Mouse (Mus musculus) lung, adult 18-20 months (tissue): Measurements from ENCODE around the gene Itga1.

Source experiments
- DNase-seq, 2 experiments: peaks; one replicate each; pipeline ENCODE4 v3.0.0; 2022; ENCODE audit warnings: mixed read lengths in 2 of 2

Gene Itga1

GRCm38 (mm10) chr13:115101355-115102191, at the start of gene Itga1, which contains the start of gene Gm49395:
Gene Itga1, minus strand, starts transcription at chr13:115101964.
Gene Gm49395, minus strand, starts transcription at chr13:115101921.
- DNase-seq: peak; percentile 88 to 90

DNA sequence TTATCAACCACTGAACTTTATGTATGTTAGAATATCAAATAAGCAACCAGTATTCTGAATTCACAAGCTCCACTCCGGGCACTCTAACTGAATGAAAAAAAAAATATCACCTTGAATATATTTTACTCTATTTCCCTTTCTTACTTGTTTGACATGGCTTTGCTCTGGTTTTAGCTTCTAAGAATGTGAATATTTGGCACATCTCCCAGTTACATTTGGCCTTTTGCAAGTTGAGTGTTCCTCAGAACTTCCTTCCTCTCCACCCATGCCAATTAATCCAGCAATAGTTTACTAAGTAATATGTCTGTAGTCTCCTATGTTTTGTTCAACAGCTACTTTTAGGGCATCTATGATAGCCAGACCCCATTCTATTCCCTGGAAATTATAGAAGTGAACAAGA, 48.8 kb upstream of the Itga1 start:
- peak in 1 of 2 experiments; percentile 18 for DNase-seq

- no peak for DNase-seq
Observed at GRCm38 (mm10) chr13:115149849-115150248, 48.1 kb upstream of the Itga1 start.

- no peak for DNase-seq
Observed at GRCm38 (mm10) chr13:115143575-115143974, 41.8 kb upstream of the Itga1 start.

DNA sequence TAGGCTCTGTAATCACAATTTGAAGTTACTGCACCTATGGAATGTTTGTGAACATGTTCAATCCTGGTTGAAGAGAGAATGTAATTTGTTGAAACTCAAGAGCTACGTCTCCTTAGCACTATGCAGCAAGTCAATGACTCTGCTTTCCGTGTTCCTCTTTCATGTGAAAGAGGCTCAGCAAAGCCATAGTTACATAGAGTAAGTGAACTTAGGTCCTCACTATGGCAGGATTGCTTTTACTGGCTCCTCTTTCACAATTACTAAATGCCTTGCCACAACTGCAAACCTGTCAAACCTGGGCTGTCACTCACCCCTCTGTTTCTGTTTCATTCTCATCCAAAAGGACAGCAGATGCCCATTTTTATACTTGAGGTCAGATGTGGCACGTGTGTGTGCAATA, 40.3 kb upstream of the Itga1 start:
- DNase-seq: no peak

DNA sequence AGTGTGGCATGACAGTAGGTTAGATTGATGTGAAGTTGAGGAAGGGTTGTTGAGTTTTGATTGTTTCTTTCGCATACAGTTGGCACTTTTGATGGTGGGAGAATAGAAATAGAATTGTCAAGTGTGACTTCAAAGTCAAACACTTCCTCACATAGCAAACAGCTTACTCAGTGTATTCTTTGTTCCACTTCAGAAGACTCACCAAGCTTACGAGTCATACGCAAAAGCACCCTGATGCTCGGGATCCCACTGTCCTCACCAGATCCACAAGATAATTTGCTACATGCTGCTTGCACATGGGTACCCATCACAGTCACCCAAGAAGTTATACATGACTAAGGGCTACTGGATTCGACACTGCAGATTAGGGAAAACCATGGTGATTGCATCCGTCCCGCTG, 36.7 kb upstream of the Itga1 start:
- no peak for DNase-seq

GRCm38 (mm10) chr13:115136761-115137160, 35.0 kb upstream of the Itga1 start:
- DNase-seq: no peak

DNA sequence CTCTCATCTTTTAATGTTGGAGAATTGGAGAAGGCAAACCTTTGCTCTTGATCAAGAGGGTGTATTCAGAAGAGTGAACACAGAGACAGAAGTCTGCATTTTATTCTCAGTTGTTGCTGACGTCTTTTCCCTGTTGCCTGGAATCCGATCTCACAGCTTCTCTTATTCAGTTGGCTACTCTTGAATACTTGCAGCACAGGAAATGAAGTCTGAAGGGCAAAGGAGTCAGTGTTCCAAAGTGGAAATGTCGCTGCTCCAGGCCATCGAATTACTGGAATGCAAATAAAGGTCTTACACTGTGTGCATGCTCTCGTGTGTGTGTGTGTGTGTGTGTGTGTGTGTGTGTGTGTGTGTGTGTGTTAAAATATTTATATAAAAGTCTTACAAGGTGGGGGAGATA, 30.7 kb upstream of the Itga1 start:
- peak in 1 of 2 experiments; percentile 8 for DNase-seq

DNA sequence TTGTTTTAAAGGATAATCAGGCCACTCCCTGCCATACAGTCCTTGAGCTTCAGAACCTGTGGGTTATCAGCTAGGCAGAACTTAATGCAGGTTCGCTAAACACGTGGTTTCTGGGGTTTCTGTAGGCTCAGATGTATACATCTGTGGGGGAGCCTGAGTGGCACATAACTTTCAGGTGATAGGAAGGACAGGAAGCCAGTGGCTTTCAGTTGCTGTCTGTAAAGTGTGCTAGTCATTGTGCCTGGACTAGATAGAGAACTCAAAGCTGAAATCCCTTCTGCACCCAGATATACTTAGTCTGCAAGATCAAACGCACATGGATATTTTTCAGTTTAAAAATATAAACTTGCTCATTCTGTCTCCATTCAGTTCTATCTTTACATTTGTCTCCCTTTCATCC, 29.6 kb upstream of the Itga1 start:
- no peak for DNase-seq

GRCm38 (mm10) chr13:115130035-115130434, 28.3 kb upstream of the Itga1 start:
- no peak for DNase-seq

DNA sequence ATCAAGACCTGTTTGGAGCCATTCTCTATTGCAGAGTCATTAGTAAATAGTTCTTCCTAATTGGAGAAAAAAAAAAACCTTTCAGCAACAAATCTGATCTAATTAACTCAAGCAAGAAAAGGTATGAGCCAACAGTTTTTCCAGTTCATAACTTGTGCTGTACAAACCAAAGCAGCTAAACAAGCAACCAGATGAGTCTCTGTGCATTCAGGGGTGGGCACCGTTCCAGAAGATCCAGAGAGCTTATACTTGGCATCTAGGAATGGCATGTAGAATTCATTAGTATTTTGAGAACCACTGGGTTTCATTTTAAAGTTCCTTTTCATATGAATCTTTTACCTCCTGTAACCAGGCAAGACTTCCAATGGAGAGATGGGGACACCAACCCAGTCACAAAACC, 26.1 kb upstream of the Itga1 start:
- no peak for DNase-seq

DNA sequence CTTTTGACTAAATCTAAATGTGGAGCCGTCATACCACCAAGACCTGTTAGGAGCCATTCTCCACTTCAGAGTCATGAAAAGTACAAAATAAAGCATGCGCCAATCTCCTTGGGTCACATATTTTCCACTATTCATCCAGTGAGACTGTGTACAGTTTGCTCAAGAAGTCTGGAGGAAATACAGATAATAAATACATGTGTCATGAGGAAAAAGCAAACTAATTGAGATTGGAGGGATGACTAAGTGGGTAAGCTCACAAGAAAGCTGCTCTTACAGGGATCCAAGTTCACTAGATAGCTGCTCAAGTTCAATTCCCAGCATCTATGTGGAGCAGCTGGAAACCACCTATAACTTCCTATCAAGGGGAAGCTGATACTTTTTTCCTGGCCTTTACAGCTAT, 24.8 kb upstream of the Itga1 start:
- DNase-seq: no peak

- DNase-seq: peak in 1 of 2 experiments; percentile 12
Observed at GRCm38 (mm10) chr13:115125130-115125529, 23.4 kb upstream of the Itga1 start.

- no peak for DNase-seq
Observed at GRCm38 (mm10) chr13:115124521-115124920, 22.8 kb upstream of the Itga1 start.

- no peak for DNase-seq
Observed at GRCm38 (mm10) chr13:115118756-115119155, 17.0 kb upstream of the Itga1 start.

- DNase-seq: no peak
Observed at GRCm38 (mm10) chr13:115118195-115118594, 16.4 kb upstream of the Itga1 start.

GRCm38 (mm10) chr13:115116930-115117621, 15.3 kb upstream of the Itga1 start:
- DNase-seq: no peak

DNA sequence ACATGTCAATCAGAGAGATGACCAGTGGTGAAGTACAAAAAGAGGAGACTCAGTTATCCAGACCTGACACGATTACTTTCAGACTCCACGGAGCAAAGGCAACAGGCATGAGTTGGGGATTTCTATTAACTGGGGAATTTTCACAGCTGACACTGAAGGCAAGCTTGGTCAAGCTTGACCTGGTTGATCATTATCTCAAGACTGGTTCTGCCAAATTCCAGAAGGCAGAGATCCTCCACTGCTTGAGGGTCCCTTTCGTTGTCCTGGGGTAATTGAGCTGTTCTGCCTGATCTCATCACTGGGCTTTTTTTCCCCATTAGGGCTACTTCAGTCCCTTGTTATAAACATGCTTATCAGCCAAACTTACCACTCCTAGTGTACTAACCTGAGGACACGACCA, 7.9 kb upstream of the Itga1 start:
- DNase-seq: no peak

GRCm38 (mm10) chr13:115107436-115107835, 5.7 kb upstream of the Itga1 start:
- DNase-seq: no peak

- peak; percentile 55 to 67 for DNase-seq
Observed at GRCm38 (mm10) chr13:115106183-115106582, 4.4 kb upstream of the Itga1 start.

DNA sequence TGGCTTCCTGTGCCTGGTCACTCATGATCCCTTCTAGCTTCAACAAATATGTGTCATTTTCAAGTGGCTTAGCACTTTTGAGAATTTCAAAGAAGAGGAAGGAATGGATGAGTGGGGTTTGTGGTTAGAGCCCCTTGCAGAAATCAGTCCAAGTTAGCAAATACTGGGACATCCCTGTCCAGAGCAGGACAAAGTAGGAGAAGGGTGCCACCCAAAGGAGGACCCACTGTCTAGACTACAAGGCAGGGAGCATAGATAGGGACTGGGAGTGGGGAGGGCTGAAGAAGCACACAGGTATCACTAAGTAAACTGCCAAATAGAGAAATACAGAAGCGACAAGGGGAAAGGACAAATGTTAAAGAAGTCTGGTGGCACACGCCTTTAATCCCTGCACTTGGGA, 990 bp upstream of the Itga1 start:
- DNase-seq: no peak

DNA sequence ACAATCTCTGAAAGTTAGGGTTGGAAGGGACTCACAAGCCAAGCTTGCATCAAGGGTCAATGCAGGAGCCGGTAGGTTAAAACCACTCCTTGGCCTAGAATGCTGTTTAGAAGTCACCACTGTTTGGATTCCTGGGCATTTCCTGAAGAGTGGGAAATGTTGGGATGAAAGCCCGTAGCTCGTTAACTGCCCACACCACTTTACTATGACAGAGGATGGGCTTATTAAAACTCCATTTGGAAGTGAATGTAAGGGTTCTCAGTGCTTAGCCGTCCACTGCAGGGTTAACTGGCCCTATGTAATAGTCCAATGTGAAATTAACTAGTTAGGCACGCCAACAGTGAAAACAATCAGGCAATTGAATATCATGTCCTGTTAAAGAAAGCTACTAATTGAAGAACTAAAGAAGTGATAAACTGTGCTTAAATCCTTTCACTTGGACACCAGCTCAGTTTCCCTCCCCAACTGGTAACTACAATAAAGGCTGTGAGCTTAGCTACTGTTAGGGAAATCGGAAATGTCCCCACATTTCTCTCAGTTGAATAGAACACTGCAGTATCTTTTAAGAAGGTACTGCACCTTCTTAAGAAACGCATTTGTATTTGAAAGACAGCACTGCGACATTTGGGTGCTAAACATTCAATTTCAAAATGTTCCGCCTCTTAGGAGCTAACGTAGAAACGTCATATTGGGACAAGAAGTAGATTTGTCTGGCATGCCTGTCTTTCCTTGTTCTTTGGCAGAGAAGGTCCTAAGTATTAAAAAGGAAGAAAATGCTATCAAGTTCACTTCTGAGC, 1.2 kb downstream of the Itga1 start:
- no peak for DNase-seq

- no peak for DNase-seq
Observed at GRCm38 (mm10) chr13:115099381-115099780, 2.4 kb downstream of the Itga1 start.
